Mouse (Mus musculus): ENCODE measurements around the gene Dennd1a. TPM values are rescaled to one million over a fixed set of nuclear protein-coding genes. Genes with fewer than 3 reads are reported as not detected.

Gene Dennd1a
- total RNA-seq, 2 experiments from 2014 or later: 29.9 to 35.4 TPM

- no peak for DNase-seq (ENCODE audit: low spot score in 2 of 2)
Measured at GRCm38 (mm10) chr2:37756220-37756930, 530.8 kb downstream of the Dennd1a start.

- no peak for DNase-seq (ENCODE audit: low spot score in 2 of 2)
Measured at GRCm38 (mm10) chr2:37751114-37751513, 536.1 kb downstream of the Dennd1a start.

GRCm38 (mm10) chr2:37749323-37749722 is 537.9 kb downstream of the Dennd1a start:
- no peak for DNase-seq (ENCODE audit: low spot score in 2 of 2)

Small RNA genes lying within 50 kb of the gene (microRNA-seq; reads per million reads assigned to microRNA genes)
- not detected for gene Gm44455

Other genes with a start within 250 kb of the Dennd1a start
- 1 to 10 TPM in 1 of 2 experiments, under 1 TPM in 1; 0.39 to 1.2 TPM for gene Lhx2, start 51.9 kb upstream of the Dennd1a start, total RNA-seq (2021)
- gene Nek6, start 224.3 kb upstream of the Dennd1a start, total RNA-seq (2021): 10 to 100 TPM; 26.2 to 29.8 TPM

All from adrenal gland, postnatal 4 days (tissue).